Mouse (Mus musculus) left cerebral cortex, adult 18-20 months (tissue): ENCODE measurements around the gene Slfn4. TPM values are rescaled to one million over a fixed set of nuclear protein-coding genes. Genes with fewer than 3 reads are reported as not detected.

ENCODE experiments used
- total RNA-seq, 2 experiments: library from RNA; stranded (reverse); gene quantifications; 2 replicates each; pipeline ENCODE4 v1.2.3; 2021

The Slfn4 gene
- total RNA-seq, 2 experiments from 2014 or later, result not detected

Other genes starting within 250 kb of the Slfn4 start
- 1 to 10 TPM; 2.4 to 4.2 TPM for gene Slfn5, start 223.8 kb upstream of the Slfn4 start, total RNA-seq
- gene Slfn9, start 183.4 kb upstream of the Slfn4 start, total RNA-seq, result under 1 TPM; 0.21 to 0.28 TPM
- under 1 TPM; 0.80 to 0.81 TPM for gene Slfn8, start 154.4 kb upstream of the Slfn4 start, total RNA-seq
- gene Slfn2, start 110.1 kb upstream of the Slfn4 start, total RNA-seq, result 1 to 10 TPM in 1 of 2 experiments, under 1 TPM in 1; 0.80 to 1.8 TPM
- not detected for gene Slfn1, start 58.3 kb upstream of the Slfn4 start, total RNA-seq
- under 1 TPM; 0.40 to 0.66 TPM for gene Slfn3, start 16.1 kb downstream of the Slfn4 start, total RNA-seq
- under 1 TPM in 1 of 2 experiments, not detected in 1; 0.09 TPM for gene Slfn14, start 111.5 kb downstream of the Slfn4 start, total RNA-seq
- gene Ap2b1, start 123.8 kb downstream of the Slfn4 start, total RNA-seq, result 100 to 1,000 TPM; 280 to 293 TPM
- 10 to 100 TPM in 1 of 2 experiments, 1 to 10 TPM in 1; 7.0 to 10.1 TPM for gene Pex12, start 127.4 kb downstream of the Slfn4 start, total RNA-seq
- gene Rasl10b, start 234.0 kb downstream of the Slfn4 start, total RNA-seq, result 100 to 1,000 TPM; 268 to 269 TPM